Mouse (Mus musculus) ovary, adult 18-20 months (tissue): ENCODE results near the gene Atg9a.

Source experiments
- DNase-seq: peaks from one replicate; pipeline ENCODE4 v3.0.0; 2022; ENCODE audit warnings: low spot score, mixed read lengths

Gene Atg9a

DNA sequence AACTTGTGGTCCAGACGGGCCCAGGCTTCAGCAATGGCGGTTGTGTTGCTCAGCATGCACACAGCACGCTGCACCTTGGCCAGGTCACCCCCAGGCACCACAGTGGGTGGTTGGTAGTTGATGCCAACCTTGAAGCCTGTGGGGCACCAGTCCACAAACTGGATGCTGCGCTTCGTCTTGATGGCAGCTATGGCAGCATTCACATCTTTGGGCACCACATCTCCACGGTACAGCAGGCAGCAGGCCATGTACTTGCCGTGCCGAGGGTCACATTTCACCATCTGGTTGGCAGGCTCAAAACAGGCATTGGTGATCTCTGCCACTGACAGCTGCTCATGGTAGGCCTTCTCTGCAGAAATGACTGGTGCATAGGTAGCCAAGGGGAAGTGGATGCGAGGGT, 23.8 kb upstream of the Atg9a start:
- DNase-seq: no peak

DNA sequence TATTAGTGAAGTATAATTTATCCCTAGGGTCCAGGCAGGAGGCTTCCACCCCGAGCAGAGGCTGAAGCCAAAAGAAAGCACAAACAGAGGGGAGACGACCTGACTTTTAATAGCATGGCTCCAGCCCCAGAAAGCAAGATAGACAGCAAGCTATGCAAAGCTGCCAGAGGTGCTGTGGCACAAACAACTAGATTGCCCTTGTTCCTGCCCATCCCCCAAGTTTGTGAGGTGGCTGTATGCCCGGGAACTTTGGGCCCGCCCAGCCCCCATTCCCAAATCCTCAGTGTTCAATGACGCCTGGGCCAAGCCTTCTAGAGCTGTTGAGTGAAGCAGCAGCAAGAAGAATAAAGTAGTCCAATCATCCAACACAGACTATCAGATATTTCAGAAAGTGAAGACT, 22.9 kb upstream of the Atg9a start:
- DNase-seq: no peak

DNA sequence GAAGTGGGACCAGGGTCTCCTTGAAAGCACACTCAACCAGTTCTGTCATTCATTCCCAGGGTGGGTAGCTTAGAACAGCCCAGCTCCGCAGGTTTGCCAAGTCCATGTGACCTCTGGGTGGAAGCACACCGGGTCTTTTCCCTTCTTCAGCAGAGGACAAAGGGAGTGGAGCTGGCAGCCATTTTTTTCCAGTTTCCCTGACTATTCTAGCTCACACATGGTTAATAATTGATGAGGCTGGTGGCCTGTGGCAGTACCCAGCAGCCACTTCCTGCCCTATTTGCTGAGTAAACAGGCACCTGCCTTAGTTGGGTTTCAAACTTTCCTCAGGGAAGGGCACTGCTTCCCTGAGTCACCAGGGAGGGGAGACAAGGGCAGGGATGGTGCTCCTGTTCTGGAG, 22.4 kb upstream of the Atg9a start:
- no peak for DNase-seq

DNA sequence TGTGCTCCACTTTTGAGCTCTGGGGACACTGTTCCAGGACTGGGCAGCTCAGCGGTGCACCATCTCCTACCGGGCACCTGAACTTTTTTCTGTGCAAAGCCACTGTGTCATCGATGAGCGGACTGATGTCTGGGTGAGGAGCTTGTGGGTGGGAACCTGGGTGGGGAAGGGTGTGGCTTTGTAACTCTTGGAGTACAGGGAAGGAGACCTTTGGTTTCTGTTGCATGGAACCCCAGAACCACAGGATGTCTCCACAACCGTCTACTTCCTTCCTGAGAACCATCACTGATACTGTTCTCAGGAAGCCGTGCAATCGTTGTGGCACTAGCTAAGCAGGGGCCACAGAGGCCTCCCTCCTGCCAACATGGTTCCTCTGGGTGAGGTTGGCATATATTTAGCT, 21.1 kb upstream of the Atg9a start:
- DNase-seq: no peak

DNA sequence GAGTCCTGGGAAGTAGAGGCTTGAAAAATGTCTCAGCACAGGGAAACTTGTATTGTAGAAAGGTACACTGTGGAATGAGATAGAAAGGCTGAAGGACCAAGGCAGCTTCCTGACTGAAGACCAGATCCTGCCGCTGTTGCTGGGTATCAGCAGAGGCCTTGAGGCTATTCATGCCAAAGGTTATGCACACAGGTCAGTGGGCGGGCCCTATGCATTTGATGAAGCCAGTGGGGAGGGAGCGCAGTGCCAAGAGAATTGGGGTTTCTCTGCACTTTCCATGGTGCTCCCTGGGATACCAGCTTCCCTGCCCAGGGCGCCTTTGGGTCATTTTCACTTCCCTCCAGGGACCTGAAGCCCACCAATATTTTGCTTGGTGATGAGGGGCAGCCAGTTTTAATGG, 20.5 kb upstream of the Atg9a start:
- no peak for DNase-seq

DNA sequence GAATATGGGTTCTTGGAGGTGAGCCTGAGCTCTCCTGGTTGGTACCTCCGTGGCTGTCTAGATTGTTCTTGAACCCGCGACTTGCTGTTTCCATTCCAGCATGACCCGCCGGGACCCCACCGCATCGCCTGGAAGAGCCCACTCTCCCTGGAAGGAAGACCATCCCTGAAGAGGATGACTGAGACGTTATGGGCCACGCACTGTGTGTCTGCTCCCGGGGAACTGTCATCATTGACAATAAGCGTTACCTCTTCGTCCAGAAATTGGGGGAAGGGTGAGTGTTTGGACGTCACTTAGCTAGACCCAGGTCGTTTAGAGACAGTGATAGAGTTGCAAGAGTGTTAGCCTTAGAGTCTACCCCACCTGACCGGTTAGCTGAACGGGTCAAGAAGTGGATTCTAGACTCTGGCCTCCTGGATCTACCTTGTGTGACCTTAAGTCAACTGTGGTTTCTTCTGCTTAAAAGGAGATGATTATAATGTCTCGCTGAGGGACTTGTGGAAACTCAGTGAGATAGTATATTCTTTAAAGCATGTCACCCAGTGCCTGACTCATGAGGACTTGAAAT, 19.2 kb upstream of the Atg9a start:
- no peak for DNase-seq

DNA sequence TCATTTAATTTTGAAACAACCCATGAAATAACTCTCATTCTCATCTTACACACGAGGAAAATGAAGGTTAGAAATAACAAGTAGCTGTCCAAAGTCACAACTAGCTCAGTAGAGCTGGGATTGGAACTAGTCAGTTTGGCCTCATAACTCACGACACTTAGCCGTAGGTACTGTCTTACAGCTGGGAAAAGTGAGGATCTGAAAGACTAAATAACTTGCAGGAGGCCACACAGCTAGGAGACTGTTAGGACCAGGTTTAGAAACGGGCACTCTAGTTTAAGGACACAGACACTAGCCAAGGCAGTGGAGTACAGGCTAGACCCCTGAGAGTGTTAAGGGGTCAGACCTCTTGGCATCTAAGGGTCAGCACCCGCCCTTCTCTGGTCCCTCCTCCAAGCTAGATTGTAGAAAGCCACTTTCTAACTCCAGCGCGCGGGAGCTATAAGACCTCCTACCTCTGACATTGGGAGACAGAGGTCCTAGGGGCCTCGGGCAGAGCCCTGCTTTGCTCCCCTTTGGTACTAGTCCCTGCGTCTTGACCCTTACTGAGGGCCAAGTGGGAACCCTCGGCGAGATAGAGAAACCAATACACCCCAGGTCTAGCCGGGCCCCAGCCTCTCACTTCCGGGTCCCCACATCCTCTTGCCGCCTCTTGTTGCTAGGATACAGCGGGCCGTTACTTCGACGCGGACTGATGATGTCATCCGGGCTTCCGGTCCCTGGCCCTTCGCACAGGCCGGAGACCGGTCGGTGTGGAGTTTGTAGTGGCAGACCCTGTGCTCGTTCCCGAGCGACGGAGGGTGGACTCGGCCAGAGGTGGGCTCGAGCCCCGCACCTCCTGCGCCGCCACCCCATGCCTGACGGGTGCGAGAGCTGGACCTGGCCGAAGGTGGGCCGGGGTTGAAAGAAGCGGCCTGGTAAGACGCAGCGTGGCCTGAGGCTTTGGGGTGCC, 18.4 kb upstream of the Atg9a start, which contains the start of the genes Glb1l and Stk16:
Gene Glb1l (minus strand): TSS at position 678 of the 952 bp plus-strand sequence.
Gene Stk16 (plus strand): TSS at position 703 of the 952 bp plus-strand sequence.
- peak; percentile 92 for DNase-seq

DNA sequence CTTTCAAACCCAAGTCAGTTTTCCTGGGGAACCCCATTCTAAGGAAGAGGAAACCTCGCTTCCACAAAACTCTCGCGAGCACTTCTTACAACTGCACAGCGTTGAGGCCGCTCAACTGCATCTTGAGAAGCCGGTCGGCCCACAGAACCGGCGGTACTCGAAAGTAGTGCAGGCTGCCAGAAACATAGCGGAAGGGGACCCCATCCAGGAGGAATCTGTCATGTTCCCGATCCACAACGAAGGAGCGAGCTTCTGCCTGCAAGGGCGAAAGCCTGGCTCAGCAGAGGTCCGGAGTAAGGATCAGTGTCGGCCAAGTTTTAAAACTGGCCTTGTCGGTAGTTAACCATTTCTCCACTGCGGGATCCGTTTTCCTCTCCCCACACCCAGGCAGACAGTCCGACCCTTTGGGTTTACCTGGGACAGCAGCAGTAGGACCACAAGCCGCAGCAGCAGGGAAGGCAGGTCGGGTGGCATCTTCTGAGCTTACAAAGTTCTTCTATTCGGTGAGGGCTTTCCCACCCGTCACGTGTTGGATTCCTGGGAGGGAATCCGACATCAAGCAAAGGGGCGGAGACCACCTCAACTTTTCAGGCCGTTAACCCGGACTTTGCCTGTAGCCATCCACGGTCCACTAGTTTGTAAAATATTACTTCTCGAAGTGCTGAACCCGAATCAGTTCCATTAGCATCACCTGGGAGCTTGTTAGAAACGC, 17.1 kb upstream of the Atg9a start:
- DNase-seq: no peak

DNA sequence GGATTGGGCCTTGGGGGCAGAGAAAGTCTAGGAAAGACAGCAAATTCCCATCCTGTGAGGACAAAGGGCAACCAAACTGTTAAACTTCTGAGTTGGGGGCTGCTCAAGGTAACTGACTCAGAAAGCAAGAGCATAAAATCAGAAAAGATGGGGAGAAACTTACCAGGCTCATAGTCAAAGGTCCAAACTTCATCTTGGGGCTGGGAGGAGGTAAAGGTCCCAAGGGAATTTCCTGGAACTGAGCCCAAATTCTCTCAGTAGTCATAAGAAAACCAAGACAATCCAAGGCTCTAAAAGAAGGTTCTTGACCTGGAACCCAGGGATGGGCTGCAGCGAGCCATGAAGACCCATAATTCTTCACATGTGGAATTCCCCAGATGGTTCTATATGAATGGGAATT, 9.2 kb upstream of the Atg9a start:
- no peak for DNase-seq

DNA sequence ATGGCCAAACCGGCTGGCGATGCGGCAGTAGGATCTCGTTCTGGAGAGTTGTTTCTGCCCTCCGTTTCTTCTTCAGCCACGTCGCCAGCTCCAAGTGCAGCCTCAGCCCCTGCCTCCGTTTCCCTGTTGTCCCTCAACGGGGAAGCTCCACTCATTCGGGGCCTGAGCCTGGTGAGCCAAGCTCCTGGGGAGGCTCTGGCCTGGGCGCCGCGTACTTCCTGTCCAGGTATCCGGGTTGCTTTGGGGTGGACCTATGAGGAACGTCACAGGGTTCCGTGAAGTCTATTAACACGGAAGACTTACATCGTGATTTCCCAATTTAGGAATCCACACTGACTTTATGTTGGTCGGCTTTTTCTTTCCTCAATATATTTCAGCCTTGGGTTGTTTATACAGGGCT, 456 bp upstream of the Atg9a start:
- no peak for DNase-seq

DNA sequence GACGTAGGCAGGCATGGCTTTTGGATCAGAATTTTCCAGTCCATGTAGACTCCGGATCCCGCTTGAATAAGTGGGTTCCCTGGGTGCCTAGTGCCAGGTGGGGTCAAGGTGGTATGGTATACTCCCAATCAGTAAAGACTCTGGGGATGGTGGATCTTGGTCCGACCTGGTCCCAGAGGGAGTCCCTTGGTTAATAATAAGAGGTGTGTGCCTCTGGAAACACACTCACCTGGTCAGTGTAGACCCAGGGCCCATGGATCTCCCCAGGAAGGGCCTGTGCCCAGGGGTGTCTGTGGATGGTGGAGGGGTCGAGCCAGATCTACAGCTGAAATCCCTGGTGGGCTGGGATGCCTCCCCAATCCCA, 756 bp downstream of the Atg9a start:
- no peak for DNase-seq

DNA sequence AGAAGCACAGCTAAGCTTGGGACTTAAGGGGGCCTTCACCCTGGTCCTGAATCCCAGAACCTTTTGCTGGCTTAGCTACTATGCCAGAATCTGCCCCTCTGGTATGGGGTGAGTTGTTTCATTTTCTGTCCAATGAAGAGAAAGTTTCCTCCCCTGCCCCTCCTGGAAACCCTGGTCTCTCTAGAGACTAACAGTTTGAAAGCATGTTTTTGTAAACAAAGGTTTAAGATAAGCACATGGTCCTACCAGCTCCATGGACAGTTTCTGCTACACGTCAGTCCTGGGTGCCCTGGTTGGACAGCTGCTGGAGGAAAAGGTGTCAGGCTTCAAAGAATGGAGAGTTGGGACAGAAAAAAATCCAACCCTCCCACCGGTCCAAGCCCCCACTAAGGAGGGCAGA, 1.4 kb downstream of the Atg9a start:
- DNase-seq: no peak

DNA sequence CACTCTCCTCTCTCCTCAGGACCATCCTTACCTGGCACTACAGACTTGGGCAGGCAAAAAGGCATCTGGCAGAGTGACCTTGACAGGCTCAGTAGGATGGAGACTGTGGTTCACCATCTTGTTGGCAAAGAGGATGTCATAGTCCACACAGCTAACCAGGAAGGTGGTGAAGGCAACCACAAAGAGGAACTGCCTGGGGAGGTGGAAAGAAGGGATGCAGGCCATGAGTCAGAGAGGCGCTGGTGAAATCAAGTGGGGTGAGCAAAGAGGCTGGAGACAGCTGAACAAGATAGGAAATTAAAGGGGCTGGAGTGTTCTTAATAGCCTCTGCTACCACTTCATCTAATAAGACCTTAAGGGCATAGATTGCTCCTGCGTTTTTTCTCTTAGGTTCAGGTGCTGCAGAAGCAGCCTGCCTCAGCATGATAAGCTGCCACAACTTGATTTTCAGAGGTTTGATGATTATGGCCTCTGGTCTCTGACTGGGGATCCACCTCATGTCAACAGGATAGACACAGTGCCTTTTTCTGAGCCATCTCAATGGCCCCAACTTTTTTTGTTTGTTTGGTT, 4.0 kb downstream of the Atg9a start:
- DNase-seq: no peak

DNA sequence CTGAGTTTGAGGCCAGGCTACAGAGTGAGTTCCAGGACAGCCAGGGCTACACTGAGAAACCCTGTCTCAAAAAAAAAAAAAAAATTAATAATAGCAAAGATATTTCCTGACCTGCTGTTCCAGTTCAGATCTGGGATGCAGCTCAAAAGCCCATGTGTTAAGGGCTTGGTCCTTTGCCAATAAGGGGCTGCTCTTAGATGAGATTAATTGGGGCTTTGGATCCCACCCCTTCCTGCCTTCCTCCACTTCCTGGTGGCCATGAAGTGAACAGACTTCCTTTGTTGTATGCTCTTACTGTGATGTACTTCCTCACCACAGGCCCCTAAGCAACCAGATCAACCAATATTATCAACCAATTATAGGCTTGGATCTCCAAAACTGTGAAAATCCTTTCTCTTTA, 4.9 kb downstream of the Atg9a start:
- DNase-seq: no peak

DNA sequence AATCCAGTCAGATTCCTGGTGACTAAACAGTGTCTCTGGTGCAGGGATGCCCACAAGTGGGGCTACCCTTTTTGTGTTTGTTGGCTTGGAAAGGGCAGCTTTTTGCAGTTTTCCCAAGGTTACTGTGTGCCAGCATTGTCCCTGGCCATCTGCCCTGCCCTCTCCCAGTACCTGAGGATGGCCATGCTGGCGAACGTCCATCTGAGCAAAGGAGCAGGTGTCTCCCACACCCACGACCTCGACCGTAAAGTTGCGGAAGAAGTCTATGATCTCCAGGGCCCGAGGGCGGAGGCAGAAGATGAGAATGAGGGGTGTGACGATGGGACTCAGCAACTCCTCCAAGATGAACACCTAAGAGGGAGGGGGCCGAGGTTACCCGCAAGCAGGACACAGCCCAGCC, 6.5 kb downstream of the Atg9a start:
- no peak for DNase-seq

DNA sequence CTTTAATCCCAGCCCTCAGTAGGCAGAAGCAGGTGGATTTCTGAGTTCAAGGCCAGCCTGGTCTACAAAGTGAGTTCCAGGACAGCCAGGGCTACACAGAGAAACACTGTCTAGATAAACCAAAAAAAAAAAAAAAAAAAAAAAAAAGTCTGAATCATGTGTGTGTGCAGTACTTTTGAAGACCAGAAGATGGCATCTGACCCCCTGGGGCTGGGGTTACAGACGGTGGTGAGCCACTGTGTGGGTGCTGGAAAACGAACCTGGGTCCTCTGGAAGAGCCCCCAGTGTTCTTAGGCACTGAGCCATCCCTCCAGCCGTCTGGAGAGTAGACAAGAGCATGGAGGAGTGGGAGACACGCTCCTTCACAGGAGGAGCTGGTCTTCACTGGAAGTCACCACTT, 9.8 kb downstream of the Atg9a start:
- no peak for DNase-seq

DNA sequence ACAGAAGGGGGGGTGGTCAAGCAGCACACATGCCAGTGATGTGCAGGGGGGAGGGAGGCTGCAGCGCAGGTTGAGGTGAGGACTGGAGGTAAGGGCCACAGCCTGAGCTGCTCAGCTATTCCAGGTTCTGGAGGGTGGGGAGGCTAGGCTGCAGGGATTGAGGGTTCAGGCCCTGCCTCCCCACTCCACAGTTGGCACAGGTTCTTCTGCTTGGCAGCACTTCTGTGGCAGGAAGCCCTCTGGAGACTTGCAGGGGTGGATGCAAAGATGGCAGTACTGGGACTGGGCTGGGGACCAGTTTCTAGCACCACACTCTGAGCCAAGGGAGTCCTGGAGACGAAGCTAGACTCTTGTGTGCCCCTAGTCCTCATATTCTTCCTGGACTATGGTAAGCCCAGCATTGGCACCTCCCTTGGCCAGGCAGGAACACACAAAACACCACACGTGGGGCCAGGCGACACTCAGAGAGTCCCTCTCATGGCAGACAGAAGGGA, 10.6 kb downstream of the Atg9a start:
- no peak for DNase-seq

DNA sequence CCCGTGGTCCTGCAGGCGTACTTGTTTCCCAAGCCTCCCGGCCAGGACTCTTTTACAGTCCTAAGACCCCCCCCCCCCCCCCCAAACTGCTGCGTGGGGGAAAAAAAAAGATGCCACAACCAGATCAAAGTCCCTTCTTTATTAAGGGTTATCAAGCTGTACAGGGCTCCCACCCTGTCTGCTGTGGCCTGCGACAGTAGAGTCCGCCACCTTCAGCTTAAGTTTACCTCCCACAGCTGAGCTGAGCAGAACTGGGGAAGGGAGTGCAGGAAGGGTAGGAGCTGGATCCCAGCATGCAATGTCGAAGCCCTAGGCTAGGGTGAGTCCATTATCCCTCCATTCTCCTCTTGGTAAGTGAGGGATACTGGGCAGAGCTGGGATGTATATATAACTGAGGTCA, 11.3 kb downstream of the Atg9a start:
- DNase-seq: no peak

DNA sequence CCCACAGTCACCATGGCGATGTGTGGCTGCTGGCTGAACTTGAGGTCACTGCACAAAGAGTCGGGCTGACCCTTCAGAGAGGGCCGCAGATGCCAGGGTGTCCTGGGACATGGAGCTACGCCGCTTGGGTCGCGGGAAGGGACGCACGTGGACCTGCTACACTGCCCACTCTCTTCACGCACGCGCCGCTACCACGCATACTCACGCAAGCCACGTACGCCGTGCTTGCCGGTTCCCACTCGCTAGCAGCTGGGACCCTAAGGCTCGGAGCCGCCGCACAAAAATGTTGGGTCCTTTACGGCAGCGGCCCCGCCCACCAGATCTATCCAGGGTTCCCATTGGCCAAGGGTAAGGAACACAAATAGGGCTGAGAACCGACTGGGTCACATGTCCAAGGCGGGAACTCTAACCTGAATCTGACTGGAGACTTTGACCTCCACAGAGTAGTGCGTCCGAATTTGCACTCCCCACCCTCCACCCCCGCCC, 11.8 kb downstream of the Atg9a start, which contains the start of gene Abcb6:
Gene Abcb6 (minus strand): TSS at position 288 of the 486 bp plus-strand sequence.
- DNase-seq: peak; percentile 80

DNA sequence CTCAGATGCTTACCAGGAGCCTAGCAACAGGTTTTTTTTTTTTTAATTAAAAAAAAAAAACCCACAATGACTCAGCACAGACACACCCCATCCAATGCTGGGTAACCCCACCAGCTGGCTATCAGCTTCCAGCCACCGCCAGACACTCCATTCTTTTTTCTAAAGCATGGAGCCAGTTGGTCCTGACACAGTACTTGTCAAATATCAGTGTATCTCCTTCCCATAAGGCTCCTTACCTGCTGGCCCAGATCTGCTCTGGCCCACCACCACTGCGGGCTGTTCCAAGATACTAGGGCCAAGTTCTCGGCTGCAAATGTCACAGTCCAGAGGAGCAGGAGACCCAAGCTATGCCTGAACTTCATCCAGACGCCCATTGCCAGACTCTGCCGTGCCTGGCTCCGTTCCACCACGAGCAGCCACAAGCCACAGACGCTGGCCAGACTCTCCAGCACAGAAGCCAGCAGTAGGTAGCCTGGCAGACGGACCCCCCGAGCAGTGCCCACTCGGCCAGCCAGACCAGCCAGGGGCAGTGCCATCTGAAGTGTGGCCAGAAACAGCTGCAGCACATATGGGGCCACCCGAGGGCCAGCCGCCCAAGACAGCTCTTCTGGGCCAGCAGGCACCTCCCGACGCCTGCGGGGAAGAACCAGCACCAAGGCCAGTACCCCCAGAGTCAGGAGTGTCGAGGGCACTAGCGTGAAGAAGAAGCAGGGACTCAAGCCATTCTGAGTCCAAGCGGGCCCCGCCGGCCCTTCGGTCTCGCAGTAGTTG, 12.5 kb downstream of the Atg9a start:
- DNase-seq: no peak
